Mouse (Mus musculus) neural tube, embryonic 10.5 days (tissue): ENCODE measurements around the gene Ankrd13d.

ENCODE experiments used
- DNase-seq: peaks from one replicate; pipeline ENCODE4 v3.0.0-alpha.2; 2017; ENCODE audit warnings: low spot score; ENCODE audit errors: extremely low spot score

The Ankrd13d gene

GRCm38 (mm10) chr19:4282898-4283553, at the start of gene Ankrd13d:
Gene Ankrd13d, minus strand, starts transcription at chr19:4283137.
- peak; percentile 89 for DNase-seq

GRCm38 (mm10) chr19:4332653-4333052, 49.7 kb upstream of the Ankrd13d start:
- DNase-seq, result peak; percentile 37

- no peak for DNase-seq
Observed at GRCm38 (mm10) chr19:4331273-4331672, 48.3 kb upstream of the Ankrd13d start.

- DNase-seq, result no peak
Observed at GRCm38 (mm10) chr19:4330603-4331002, 47.7 kb upstream of the Ankrd13d start.

- no peak for DNase-seq
Observed at GRCm38 (mm10) chr19:4328737-4329304, 45.9 kb upstream of the Ankrd13d start.

GRCm38 (mm10) chr19:4326881-4327280, 43.9 kb upstream of the Ankrd13d start:
- DNase-seq, result no peak

GRCm38 (mm10) chr19:4326106-4326505, 43.2 kb upstream of the Ankrd13d start:
- no peak for DNase-seq

- DNase-seq, result no peak
Observed at GRCm38 (mm10) chr19:4322134-4322533, 39.2 kb upstream of the Ankrd13d start.

GRCm38 (mm10) chr19:4321622-4322021, 38.7 kb upstream of the Ankrd13d start:
- no peak for DNase-seq

GRCm38 (mm10) chr19:4319272-4319671, 36.3 kb upstream of the Ankrd13d start:
- DNase-seq, result no peak

- DNase-seq, result no peak
Observed at GRCm38 (mm10) chr19:4317181-4317580, 34.2 kb upstream of the Ankrd13d start.

- no peak for DNase-seq
Observed at GRCm38 (mm10) chr19:4315223-4315944, 32.4 kb upstream of the Ankrd13d start.

- DNase-seq, result peak; percentile 63
Observed at GRCm38 (mm10) chr19:4309776-4310185, 26.8 kb upstream of the Ankrd13d start.

- DNase-seq, result no peak
Observed at GRCm38 (mm10) chr19:4309302-4309701, 26.4 kb upstream of the Ankrd13d start.

- peak; percentile 84 for DNase-seq
Observed at GRCm38 (mm10) chr19:4306190-4306577, 23.2 kb upstream of the Ankrd13d start, which contains the start of gene Grk2. Gene Grk2, minus strand, starts transcription at chr19:4306222.

- DNase-seq, result peak; percentile 73
Observed at GRCm38 (mm10) chr19:4305491-4306189, 22.7 kb upstream of the Ankrd13d start.

GRCm38 (mm10) chr19:4304871-4305321, 22.0 kb upstream of the Ankrd13d start:
- no peak for DNase-seq

- DNase-seq, result no peak
Observed at GRCm38 (mm10) chr19:4304251-4304821, 21.4 kb upstream of the Ankrd13d start.

GRCm38 (mm10) chr19:4303640-4303995, 20.7 kb upstream of the Ankrd13d start:
- no peak for DNase-seq

- DNase-seq, result no peak
Observed at GRCm38 (mm10) chr19:4302936-4303639, 20.2 kb upstream of the Ankrd13d start.
